Mouse (Mus musculus) lung, adult 2 months (tissue): ENCODE measurements around the gene Gm20388.

Experiments used
- CTCF ChIP-seq: fragments of 200-500 bp; IDR thresholded peaks from 2 replicates; pipeline ENCODE4 v1.5.1; 2011; ENCODE audit warnings: mild to moderate bottlenecking, low read length, control low read depth; ENCODE audit not compliant: insufficient read depth
- POLR2A ChIP-seq: fragments of 200-500 bp; IDR thresholded peaks from 2 replicates; pipeline ENCODE4 v1.6.1; 2011; ENCODE audit warnings: low read depth, mild to moderate bottlenecking, control low read depth, low read length, borderline replicate concordance; ENCODE audit errors: extremely low read depth

DNA sequence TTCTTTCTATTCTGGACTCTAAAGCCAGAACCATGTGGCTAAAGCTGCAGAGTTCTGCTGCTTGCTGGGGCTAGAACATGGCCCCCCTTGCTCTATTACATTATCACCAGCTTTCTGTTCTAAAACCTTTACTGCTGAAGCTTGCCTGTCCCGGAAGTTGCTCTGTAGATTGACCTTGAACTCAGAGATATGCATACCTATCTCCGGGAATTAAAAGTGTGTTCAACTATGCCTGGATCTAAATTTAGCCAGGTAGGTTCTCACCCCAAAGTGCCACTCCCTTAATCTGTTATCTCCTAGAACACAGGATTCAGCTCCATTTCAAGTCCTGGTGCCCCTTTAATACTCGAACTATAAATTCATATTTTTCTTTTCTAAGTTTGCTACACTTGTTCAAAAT lies 4100.9 kb downstream of the Gm20388 start:
- TF ChIP-seq CTCF (no peak), POLR2A (no peak)
